Mouse (Mus musculus): ENCODE results near the gene Faap20. TPM values are rescaled to one million over a fixed set of nuclear protein-coding genes. Genes with fewer than 3 reads are reported as not detected.

Faap20 gene
- polyA plus RNA-seq, 1 experiment: 30.6 TPM

- Histone ChIP-seq H3K79me2 (ENCODE audit: control insufficient read depth, insufficient read depth) (no peaks in the 10 kb centered on the region), H3K79me3 (ENCODE audit: low read depth) (no peaks in the 10 kb centered on the region), H3K27me3 (ENCODE audit: control insufficient read depth, insufficient read depth, insufficient read length) (no peaks in the 10 kb centered on the region), H3K36me3 (ENCODE audit: control insufficient read depth, insufficient read depth) (no peaks in the 10 kb centered on the region), H3K4me3 (ENCODE audit: insufficient read depth, poor library complexity, severe bottlenecking) (no peak overlapping the region), H3ac (ENCODE audit: control insufficient read depth, insufficient read length, low read depth) (no peak overlapping the region)
- TF ChIP-seq MYOD1 (IDR thresholded peaks at IDR 0.05; ENCODE audit: control insufficient read depth, insufficient read length, low read depth) (no peak), FOSL1 (IDR thresholded peaks at IDR 0.05; ENCODE audit: insufficient read depth, low read length, poor library complexity, severe bottlenecking) (no peak), USF1 (IDR thresholded peaks at IDR 0.05; ENCODE audit: low read depth) (no peak), MYOG (IDR thresholded peaks at IDR 0.05; ENCODE audit: control insufficient read depth, extremely low read depth, insufficient read length) (no peak), CEBPB (IDR thresholded peaks at IDR 0.05; ENCODE audit: low read depth) (no peak), MAX (IDR thresholded peaks at IDR 0.05) (no peak), CTCF (IDR thresholded peaks at IDR 0.05; ENCODE audit: control insufficient read depth, insufficient read depth, insufficient read length) (no peak)
Observed at GRCm38 (mm10) chr4:155238276-155238675, 11.3 kb upstream of the Faap20 start.

- H3K27me3 ChIP-seq (ENCODE audit: control insufficient read depth, insufficient read depth, insufficient read length): no peaks in the 10 kb centered on the region
- no peaks in the 10 kb centered on the region for H3K79me2 ChIP-seq (ENCODE audit: control insufficient read depth, insufficient read depth)
- no peak overlapping the region for H3K4me3 ChIP-seq (ENCODE audit: insufficient read depth, poor library complexity, severe bottlenecking)
- TF ChIP-seq CTCF (IDR thresholded peaks at IDR 0.05; ENCODE audit: control insufficient read depth, insufficient read depth, insufficient read length) (no peak), MYOD1 (IDR thresholded peaks at IDR 0.05; ENCODE audit: control insufficient read depth, insufficient read length, low read depth) (no peak), CEBPB (IDR thresholded peaks at IDR 0.05; ENCODE audit: low read depth) (no peak), USF1 (IDR thresholded peaks at IDR 0.05; ENCODE audit: low read depth) (no peak), FOSL1 (IDR thresholded peaks at IDR 0.05; ENCODE audit: insufficient read depth, low read length, poor library complexity, severe bottlenecking) (no peak), MYOG (IDR thresholded peaks at IDR 0.05; ENCODE audit: control insufficient read depth, extremely low read depth, insufficient read length) (no peak), MAX (IDR thresholded peaks at IDR 0.05) (no peak)
- H3K36me3 ChIP-seq (ENCODE audit: control insufficient read depth, insufficient read depth): no peaks in the 10 kb centered on the region
- H3ac ChIP-seq (ENCODE audit: control insufficient read depth, insufficient read length, low read depth): no peak overlapping the region
- no peaks in the 10 kb centered on the region for H3K79me3 ChIP-seq (ENCODE audit: low read depth)
Observed at GRCm38 (mm10) chr4:155239494-155239893, 10.1 kb upstream of the Faap20 start.

GRCm38 (mm10) chr4:155241789-155242188 lies 7.8 kb upstream of the Faap20 start:
- Histone ChIP-seq H3K4me3 (ENCODE audit: insufficient read depth, poor library complexity, severe bottlenecking) (no peak overlapping the region), H3K27me3 (ENCODE audit: control insufficient read depth, insufficient read depth, insufficient read length) (no peaks in the 10 kb centered on the region), H3ac (ENCODE audit: control insufficient read depth, insufficient read length, low read depth) (no peak overlapping the region), H3K36me3 (ENCODE audit: control insufficient read depth, insufficient read depth) (no peaks in the 10 kb centered on the region), H3K79me2 (ENCODE audit: control insufficient read depth, insufficient read depth) (no peaks in the 10 kb centered on the region), H3K79me3 (ENCODE audit: low read depth) (no peaks in the 10 kb centered on the region)
- TF ChIP-seq MAX (IDR thresholded peaks at IDR 0.05) (no peak), FOSL1 (IDR thresholded peaks at IDR 0.05; ENCODE audit: insufficient read depth, low read length, poor library complexity, severe bottlenecking) (no peak), MYOG (IDR thresholded peaks at IDR 0.05; ENCODE audit: control insufficient read depth, extremely low read depth, insufficient read length) (no peak), CTCF (IDR thresholded peaks at IDR 0.05; ENCODE audit: control insufficient read depth, insufficient read depth, insufficient read length) (no peak), USF1 (IDR thresholded peaks at IDR 0.05; ENCODE audit: low read depth) (no peak), MYOD1 (IDR thresholded peaks at IDR 0.05; ENCODE audit: control insufficient read depth, insufficient read length, low read depth) (no peak), CEBPB (IDR thresholded peaks at IDR 0.05; ENCODE audit: low read depth) (no peak)

- Histone ChIP-seq H3K27me3 (ENCODE audit: control insufficient read depth, insufficient read depth, insufficient read length) (no peaks in the 10 kb centered on the region), H3K4me3 (ENCODE audit: insufficient read depth, poor library complexity, severe bottlenecking) (no peak overlapping the region), H3K36me3 (ENCODE audit: control insufficient read depth, insufficient read depth) (no peaks in the 10 kb centered on the region), H3K79me2 (ENCODE audit: control insufficient read depth, insufficient read depth) (no peaks in the 10 kb centered on the region), H3ac (ENCODE audit: control insufficient read depth, insufficient read length, low read depth) (no peak overlapping the region), H3K79me3 (ENCODE audit: low read depth) (no peaks in the 10 kb centered on the region)
- no peak for TF ChIP-seq CTCF (IDR thresholded peaks at IDR 0.05; ENCODE audit: control insufficient read depth, insufficient read depth, insufficient read length)
- no peak for TF ChIP-seq FOSL1 (IDR thresholded peaks at IDR 0.05; ENCODE audit: insufficient read depth, low read length, poor library complexity, severe bottlenecking)
- no peak for TF ChIP-seq CEBPB (IDR thresholded peaks at IDR 0.05; ENCODE audit: low read depth)
- TF ChIP-seq MYOG (IDR thresholded peaks at IDR 0.05; ENCODE audit: control insufficient read depth, extremely low read depth, insufficient read length): no peak
- TF ChIP-seq USF1 (IDR thresholded peaks at IDR 0.05; ENCODE audit: low read depth): no peak
- no peak for TF ChIP-seq MYOD1 (IDR thresholded peaks at IDR 0.05; ENCODE audit: control insufficient read depth, insufficient read length, low read depth)
- TF ChIP-seq MAX (IDR thresholded peaks at IDR 0.05): no peak
Observed at GRCm38 (mm10) chr4:155242292-155242691, 7.3 kb upstream of the Faap20 start.

GRCm38 (mm10) chr4:155243233-155243632 lies 6.4 kb upstream of the Faap20 start:
- H3K27me3 ChIP-seq (ENCODE audit: control insufficient read depth, insufficient read depth, insufficient read length): no peaks in the 10 kb centered on the region
- H3K79me2 ChIP-seq (ENCODE audit: control insufficient read depth, insufficient read depth): no peaks in the 10 kb centered on the region
- H3K4me3 ChIP-seq (ENCODE audit: insufficient read depth, poor library complexity, severe bottlenecking): no peak overlapping the region
- no peak for TF ChIP-seq CTCF (IDR thresholded peaks at IDR 0.05; ENCODE audit: control insufficient read depth, insufficient read depth, insufficient read length)
- no peak for TF ChIP-seq MAX (IDR thresholded peaks at IDR 0.05)
- no peak for TF ChIP-seq MYOD1 (IDR thresholded peaks at IDR 0.05; ENCODE audit: control insufficient read depth, insufficient read length, low read depth)
- no peak for TF ChIP-seq FOSL1 (IDR thresholded peaks at IDR 0.05; ENCODE audit: insufficient read depth, low read length, poor library complexity, severe bottlenecking)
- no peak for TF ChIP-seq USF1 (IDR thresholded peaks at IDR 0.05; ENCODE audit: low read depth)
- TF ChIP-seq MYOG (IDR thresholded peaks at IDR 0.05; ENCODE audit: control insufficient read depth, extremely low read depth, insufficient read length): no peak
- no peaks in the 10 kb centered on the region for H3K79me3 ChIP-seq (ENCODE audit: low read depth)
- H3K36me3 ChIP-seq (ENCODE audit: control insufficient read depth, insufficient read depth): no peaks in the 10 kb centered on the region
- H3ac ChIP-seq (ENCODE audit: control insufficient read depth, insufficient read length, low read depth): no peak overlapping the region
